Mouse (Mus musculus) spleen, postnatal 4 days (tissue): Measurements from ENCODE around the gene Tmem198.

Source experiments
- DNase-seq, 2 experiments: peaks; one replicate each; pipeline ENCODE4 v3.0.0; 2022; ENCODE audit warnings: low spot score in 2 of 2

Tmem198 gene

DNA sequence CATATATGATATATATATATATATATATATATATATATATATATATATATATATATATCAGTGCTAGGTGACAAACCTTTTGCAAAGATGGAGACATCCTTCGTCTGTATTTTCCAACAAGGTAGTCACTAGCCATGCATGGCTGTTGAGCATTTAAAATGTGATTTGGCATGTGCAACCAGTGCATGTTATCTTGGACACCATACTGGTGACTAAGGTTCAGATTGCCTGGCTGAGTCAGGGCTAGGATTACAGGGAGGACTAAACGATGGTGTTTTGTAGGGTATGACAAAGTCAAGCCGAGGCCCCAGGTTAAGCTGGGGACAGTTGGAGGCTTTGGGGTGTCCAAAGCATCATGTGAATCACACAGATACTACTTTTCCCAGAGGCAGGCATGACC, 23.9 kb upstream of the Tmem198 start:
- no peak for DNase-seq

DNA sequence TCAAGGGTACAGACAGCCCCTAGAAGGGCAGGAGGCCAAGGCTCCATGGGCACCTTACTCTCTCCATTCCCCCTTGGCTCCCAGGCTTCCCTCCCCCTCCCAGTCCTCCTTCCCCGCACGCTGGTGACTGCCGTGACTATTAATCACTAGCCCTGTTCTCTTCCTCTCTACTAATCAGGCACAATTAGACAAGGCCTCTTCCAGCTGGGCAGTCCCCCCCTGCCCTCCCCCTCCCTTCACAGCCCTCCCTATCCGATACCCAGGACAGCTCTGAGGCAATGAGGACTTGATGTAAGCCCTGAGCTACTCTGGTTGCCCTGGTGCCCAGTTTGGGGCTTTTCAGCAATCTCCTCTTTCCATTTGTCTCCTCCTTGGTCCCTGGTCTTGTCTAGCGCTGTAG, 23.4 kb upstream of the Tmem198 start:
- no peak for DNase-seq

DNA sequence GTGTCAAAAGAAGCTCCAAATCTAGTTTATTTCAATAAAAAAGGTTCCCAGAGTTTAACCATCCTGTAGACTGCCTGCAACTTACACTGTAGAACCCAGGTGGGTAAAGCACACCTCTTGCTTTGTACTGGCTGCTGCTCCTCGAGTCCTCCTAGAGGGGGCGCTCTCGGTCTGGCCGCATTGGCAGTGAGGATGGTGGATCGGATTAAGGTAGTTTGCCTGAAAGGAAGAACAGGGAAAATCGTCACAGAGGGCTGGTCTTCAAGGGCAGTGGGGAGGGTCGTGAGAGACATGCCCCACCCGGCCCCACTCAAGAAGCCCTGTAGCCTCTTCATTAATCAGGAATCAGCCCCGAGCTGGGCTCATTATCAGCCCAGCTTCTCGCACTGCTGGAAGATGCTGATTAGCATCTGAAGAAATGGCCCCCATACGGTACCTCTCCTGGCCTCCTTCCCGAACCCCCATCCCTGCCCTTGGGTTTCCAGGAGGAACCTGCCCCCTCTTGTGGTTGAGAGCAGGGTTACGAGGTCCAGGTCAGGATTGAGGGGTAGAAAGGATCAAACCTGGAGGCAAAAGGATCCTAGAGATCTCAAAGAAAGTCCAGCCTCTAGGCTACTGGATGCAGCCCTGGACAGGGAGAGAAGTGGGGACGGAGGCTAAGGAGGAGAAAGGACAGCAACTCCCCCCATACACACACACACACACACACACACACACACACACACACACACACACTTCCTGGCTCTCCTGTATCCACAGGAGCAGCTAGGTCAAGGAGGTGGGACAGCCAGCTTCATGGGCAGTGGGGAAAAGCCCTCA, 22.4 kb upstream of the Tmem198 start:
- DNase-seq = no peak

DNA sequence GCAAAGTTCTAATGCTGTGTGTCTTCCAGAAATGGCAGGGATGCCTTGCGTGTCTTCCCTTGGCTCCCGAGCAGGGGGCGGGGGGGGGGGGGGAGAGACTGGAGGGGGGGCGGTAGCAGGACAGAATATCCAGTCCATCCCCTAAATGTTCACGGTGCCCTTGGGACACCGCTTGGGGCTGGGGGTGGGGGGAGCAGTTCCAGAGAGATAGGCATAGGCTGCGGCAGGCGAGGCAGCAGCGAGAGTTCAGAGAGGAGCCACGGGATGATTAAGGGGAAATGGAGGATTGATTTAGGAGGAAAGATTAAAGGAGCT, 21.7 kb upstream of the Tmem198 start:
- no peak for DNase-seq

DNA sequence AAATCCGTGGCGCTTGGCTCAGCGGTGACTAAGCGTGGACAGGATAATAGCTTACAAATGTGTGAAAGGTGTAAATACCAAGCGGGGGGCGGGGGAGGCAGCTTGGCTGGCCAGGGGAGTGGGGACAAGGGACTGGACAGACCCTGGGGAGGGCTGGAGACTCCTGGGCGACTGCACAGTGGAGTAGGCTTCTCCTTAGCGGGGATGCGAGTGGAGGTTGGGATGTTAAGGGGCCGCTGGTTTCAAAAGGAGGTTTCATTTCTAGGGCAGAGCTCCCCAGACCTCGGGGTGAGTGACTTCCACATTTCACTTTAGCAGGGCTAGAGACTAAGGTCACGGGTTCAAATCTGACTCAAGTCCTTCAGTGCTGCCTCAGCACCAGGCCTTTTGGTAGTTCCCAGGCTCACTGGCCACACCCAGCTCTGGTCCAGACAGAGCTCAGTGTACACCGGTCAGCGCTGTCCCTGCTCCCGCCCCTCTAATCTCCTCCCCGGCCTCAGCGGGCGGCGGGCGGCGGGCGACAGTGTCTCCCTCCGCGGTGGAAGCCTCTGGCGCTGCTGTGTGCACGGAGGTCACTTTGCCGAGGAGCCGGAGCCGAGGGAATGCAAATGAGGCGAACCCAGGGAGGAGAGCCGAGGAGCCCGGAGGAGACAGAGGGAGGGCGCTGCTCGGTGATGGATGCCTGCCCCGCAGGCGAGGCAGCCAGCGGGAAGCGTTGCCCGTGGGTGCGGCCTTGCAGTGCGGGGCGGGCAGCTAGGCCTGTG, 21.1 kb upstream of the Tmem198 start:
- DNase-seq = no peak

DNA sequence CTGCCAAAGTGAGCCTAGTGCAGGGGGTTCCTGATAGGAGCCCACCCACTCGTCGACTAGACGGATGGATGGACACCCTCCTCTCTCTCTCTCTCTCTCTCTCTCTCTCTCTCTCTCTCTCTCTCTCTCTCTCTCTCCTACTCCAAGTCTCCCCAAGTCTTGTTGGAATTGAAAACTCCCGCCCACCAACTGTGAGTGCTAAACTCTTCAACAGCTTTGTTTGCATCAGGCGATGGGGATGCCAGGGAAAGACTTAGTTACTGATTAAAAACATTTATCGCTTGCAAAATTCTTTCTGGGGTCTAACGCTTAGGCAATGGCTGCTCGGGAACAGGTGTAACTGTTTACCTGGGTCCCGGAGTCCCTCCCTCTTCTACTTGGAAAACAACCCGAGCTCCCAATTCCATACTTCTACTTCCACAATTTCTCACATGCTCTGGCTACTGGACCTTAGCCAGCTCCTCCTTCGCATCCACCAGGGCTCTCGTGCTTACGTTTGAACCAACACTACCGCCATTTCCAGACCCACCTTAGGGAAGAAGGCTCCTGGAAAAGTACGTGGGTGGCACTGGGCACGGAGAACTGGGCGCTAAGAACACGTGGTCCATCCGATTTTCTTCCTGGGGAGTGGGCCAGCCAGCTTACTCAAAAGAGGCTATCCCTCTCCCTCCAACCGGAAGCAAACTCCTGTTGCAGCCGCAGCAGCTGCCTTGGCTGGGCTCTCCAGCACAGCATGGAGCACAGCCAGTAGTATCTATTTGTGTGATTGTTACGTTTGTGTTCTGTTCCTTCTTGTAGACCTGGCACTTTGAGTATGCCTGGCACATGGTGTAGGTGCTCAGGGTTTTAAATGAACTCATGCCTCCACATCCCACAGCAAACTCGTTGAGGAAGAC, 20.3 kb upstream of the Tmem198 start:
- no peak for DNase-seq

DNA sequence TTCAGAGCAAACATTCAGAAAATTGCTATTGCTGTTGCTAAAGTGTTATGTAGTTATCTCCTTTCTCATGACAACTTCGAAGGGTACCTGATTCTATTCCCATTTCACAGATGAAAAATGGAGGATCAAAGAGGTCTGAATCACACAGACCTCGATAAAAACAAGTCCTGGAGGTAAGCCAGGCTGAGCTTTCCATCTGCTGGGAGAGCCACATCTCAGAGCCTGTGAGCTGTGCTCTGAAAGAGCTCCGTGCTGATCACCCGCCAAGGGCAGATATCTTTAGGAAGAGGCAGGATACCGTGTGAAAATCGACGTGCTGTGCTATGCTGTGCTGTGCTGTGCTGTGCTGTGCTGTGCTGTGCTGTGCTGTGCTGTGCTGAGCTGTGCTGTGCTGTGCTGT, 19.0 kb upstream of the Tmem198 start:
- DNase-seq = no peak

DNA sequence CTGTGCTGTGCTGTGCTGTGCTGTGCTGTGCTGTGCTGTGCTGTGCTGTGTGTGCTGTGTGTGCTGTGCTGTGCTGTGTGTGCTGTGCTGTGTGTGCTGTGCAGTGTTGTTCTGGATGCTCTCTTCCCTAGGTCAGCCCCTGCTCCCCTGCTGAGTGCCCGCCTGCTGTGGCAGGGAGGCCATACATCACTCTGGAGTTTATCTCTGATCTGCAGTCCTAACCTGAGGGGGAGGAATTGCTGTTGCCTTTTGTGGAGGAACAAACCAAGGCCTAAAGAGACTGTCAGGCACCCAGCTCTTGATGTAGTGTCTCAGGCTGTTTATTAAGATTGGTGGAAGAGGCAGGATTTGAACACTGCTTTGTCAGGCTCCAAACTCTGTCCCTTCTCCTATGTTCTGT, 16.7 kb upstream of the Tmem198 start:
- DNase-seq = no peak

DNA sequence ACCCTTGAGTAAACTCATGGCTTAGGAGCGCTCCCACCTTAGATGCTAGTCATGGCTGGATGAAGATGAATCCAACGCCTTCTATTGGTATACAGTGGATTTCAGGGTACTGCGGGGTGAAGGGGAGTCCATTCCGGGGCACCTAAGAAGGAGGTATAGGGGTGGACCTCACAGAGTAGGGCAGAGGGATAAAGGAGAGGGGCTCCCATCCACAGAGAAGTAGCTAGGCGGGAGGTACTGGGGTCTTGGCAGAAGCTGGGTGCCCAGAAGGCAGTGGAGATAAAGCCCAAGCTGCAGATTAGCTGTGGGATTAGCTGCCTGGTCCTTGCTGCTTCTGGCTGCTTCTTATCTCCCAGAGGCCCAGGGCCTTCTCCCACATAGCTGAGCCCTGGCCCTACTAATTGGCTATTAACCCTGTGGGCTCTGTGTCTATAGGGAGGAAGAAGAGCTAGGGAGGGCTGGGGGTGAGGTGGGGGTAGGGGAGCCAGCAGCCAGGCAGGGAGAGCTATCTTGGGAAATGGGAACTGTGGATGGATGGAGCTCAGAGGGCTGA, 15.6 kb upstream of the Tmem198 start:
- DNase-seq = no peak

DNA sequence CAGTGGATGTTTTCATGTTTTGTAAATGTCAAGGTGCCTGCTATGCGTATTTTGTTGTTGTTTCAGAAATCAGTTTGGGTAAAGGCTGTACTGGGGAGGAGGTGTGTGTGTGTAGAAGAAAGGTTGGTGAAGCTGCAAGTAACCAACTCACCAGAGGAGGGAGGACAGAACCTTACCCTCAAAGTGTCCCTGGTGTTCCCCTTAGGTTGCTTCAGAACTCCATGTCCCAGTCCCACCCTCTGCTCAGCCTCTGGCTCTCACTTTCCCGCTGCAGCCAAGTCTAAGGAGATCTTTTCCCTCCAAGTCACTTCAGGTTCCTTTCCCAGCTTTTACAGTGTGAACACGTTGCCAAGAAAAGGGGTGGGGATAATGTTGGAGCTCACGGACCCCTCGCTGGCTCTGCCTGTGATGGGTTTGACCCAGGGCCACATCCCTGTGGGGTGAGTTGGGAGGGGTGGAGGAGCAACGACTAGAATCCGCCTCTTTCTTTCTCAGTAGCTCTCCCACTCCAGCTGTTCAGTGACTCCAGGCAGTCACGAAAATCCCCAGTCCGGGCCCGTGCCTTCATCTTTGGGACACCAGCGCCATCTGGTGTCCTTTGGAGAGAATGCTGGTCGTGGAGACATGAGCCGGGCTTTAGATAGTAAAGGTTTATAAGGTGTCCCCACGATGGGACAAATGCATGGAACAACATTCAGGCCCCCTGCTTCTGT, 12.0 kb upstream of the Tmem198 start:
- DNase-seq = peak; percentile 60 to 84

DNA sequence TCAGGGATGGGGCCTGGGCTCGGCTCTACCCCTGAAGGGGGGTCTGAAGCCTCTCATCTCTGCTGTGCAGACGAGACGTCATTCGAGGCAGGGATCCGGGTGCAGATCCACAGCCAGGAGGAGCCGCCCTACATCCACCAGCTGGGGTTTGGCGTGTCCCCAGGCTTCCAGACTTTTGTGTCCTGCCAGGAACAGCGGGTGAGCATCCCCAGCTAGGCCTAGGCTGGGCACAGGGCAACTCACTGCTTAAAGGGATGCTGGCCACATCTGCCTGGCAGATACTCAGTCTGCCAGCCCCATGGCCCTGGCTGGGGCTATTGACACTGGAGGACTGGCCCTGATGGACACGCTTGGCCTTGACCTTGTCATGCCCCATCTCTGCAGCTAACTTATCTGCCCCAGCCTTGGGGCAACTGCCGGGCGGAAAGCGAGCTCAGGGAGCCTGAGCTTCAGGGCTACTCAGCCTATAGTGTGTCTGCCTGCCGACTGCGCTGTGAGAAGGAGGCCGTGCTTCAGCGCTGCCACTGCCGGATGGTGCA, 10.0 kb upstream of the Tmem198 start:
- no peak for DNase-seq

DNA sequence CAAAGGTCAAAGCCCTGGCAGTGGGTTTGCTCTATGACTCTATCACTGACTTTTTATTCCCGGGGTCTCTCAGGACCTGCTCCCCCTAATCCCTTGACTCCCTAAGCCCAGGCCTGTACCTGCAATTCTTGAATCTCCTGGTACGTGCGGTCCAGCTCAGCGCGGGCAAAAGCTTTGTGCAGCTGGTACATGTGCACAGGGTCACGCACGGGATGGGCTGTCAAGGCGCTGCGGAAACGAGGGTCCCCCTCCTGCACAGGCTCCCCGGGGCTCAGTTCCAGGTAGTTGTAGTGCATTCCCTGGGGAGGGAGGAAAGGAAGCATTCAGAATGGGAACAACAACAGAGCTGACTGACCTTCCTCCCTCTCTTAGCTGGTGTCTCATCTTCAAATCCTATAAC, 2.9 kb upstream of the Tmem198 start:
- DNase-seq = no peak

DNA sequence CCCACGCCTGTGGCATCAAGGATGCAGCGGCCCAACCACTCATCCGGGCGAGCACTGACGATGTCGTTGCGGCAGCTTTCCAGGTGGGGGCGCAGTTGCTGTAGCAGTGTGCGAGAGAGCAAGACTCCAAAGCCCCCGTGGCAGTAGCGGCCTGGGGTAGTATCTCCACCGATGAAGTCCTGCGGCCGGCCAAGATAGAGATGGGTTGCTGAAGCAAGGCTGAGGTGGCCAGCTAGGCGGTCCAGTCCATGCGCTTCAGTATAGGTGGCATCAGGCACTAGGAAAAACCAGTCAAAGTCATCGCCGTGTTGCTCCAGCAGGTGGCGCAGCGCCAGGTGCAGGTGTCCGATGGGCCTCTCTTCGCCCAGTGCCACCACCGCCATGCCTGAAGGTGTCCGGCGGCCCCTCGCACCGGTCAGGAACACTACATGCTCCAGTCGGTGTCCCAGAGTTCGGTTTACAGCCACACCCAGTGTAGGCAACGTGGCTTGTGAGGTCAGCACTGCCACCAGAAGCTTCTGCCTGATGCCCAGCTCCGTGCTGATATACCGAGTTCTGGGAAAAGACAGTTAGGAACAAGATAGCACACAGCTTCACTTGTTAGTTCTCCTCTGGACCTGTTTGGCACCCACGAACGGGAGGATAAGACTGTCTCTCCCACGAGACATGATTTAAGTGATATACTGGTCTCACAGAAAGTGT, 1.9 kb upstream of the Tmem198 start:
- DNase-seq = peak; percentile 76 to 91

DNA sequence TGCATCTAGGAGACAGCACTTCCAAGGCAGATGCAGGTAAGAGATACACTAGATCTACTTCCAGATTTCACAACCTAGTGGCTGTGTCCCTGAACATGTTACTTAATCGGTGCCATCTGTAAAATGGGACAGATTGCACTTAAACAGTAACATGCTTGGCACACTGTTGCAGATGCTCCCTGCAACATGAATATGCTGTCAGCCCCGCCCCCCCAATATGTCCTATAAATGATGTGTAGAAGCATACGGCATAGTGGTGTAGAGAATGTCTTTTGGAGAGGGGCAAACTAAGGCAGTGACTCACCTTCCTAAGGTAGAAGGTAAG, 1.4 kb upstream of the Tmem198 start:
- DNase-seq = no peak

DNA sequence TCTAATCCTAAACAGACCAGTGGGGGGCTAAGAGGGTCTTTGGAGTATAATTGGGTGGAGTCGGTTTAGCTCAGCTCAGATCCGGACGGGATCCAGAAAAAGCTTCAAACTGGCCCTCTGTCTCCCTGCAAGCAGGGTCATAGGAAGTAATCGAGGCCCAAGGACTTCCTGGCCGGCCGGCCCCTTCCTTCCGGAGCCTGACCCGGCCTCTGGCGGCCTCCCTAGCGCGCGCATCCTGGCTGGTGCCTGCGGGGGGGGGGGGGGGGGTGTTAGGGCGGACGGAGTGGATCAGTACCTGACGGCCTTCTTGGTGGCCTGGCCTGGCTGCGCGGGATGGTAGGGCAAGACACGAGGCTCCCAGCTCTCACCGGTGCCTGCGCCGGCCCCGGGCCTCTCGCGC, 835 bp upstream of the Tmem198 start:
- no peak for DNase-seq

DNA sequence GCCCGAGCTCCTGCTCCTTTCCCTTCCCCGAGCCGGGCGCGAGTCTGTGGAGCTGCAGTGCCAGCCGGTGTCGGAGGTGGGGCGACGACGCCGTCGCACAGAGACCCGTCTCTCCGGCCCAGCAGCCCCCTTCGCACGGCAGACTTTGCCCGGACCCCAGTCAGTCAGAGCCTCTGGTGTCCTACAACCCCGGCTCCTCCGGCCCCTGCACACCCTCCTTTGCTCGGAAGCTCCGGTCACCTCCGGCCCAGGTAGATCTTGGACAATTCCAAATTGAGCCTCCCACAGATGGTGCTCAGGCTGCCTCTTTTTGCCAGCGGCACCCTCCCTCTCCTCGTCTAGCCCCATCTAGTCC, 280 bp downstream of the Tmem198 start:
- DNase-seq = no peak

DNA sequence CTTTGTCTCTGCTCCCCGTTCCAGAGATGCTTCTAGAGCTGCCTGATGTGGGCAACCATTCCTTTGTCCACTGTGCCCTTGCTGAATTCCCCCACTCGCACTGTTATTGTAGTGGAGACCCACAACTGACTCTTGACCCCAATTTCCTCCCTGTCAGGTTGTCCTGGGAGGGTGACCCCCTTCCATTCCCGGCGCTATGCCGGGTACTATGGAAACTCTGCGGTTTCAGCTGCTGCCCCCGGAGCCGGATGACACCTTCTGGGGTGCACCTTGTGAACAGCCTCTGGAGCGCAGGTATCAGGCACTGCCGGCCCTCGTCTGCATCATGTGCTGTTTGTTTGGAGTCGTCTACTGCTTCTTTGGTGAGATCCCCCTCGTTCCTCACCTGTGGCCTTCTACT, 704 bp downstream of the Tmem198 start:
- DNase-seq = no peak

DNA sequence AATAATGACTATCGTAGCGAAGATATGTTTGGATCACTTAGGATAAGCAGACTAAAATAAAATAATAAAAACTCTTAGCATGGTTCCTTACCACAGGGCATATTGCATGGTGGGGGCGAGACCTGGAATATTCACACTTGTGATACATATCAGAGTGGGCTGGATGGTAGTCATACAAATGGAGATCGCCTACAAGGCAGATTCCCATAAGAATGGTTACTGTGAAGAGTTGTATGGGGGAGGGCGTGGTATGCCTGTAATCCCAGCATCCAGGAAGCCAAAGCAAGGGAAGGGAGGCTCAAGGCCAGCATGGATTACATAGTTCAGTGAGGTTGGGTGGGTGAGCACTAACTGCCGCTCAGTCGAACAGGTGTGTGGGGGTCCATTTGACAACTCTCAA, 1.4 kb downstream of the Tmem198 start:
- no peak for DNase-seq

DNA sequence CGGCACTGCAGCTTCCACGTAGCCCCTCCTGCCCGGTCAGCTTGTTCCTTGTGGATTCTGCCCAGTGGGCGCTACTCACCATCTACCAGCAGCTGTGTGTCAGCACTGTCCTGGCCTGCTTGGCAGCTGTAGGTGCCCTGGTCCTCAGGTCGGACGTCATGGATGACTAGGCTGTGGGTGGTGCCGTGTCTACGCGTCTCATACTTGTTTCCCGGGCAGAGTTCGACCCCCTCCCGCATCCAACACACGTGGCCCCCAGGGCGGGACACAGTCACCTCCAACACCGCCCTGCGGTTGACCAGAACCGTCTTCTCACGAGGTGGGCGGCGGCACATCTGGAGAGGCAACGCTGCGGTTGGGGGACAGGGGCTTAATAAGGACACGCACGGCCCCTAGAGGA, 7.2 kb downstream of the Tmem198 start:
- no peak for DNase-seq

DNA sequence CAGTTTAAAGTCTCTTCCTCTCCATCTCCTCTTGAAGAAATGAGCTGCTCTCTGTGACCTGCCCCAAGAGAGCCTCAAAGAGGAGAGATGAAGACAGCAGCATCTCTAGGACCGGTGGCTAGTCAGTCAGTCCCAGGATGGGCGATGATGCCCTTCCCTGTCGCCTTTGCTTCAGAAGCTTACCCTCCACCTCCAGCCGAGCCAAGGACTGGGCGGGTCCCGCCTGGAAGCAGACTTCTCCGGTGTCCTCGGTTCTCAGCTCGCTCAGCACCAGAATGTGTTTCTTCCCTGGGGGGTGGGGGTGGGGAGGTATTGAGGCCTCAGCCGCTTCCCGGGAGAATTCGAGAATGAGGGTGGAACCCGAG, 7.7 kb downstream of the Tmem198 start:
- no peak for DNase-seq
